Mouse (Mus musculus): Measurements from ENCODE around the gene Ambra1.

Gene Ambra1

GRCm38 (mm10) chr2:91939303-91939935, 209.5 kb downstream of the Ambra1 start:
- no peak for DNase-seq (ENCODE audit: low spot score)

DNA sequence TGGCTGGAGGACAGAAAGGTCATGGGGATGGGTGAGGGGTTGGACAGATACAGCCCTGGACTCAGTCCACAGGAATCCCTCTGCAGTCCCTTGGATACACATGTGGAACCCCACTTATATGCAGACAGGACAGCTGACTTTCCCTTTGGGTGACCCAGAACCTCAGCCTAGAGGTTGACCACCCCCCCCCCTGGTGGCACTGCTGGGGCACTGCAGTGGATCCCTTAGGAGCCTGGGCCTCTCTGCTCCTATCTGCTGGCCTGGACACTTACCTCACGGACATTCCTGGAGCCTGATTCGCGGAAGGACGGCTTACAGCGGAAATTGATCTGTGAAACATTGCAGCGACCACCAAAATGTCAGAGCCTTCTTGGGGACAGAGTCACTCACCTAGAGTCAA, 212.4 kb downstream of the Ambra1 start:
- no peak for DNase-seq (ENCODE audit: low spot score)

DNA sequence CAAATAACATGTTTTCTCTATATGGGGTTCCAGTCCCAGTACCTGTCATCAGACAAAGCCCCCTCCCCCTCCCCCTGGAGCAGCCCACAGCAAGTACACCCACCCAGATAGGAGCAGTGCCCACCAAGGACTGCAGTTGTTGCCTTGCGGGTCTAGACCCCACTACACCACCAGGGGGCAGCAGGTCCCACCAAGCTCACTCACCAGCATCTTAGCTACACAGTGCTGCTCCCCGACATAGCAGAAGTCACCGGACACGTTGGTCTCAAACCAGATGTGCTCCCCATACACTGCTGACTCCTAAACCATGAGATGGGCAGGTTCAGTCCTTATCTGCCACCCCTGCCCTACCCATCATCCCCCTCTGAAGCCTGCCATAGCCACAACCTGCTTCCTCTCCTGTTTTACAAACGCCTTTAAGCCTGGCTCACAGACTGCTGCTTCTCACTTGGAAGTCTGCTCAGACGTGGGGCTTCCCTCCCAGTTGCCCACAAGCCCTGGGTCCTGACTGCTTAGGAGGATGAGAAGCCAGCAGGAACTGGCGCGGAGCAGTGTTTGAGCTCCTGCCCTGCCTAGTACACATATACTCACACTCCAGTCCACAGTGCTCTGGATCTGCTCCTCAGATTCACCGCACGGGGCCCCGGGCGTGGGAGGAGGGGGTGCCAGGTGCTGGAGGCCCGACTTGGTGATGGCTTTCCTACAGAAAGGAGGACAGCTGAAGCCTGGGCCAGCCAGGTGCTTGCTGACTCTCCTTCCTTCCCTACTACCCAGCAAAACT, 214.4 kb downstream of the Ambra1 start:
- DNase-seq (ENCODE audit: low spot score) = no peak

DNA sequence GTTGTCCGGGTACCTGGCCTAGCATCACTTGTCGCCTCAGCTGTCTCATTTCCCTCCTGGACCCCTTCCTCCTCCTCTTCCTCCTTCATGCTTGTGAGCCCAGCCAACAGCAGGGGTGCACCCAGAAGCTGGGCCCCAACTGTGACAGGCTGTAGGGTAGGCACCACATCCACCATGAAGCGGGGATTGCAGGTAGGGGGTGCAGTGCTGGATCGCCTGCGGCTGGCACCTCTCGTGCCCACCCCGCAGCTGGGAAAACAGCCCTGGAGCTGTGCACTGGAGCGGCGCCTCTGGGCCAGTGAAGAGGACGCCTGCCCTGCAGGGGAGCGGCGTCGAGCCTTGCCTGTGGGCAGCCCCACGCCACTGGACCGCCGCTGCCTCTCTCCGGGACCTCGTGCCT, 215.5 kb downstream of the Ambra1 start, which contains the start of gene Gm9821:
Gene Gm9821 (plus strand): TSS at position 221 of the 400 bp plus-strand sequence.
- no peak for DNase-seq (ENCODE audit: low spot score)

- DNase-seq (ENCODE audit: low spot score) = no peak
Observed at GRCm38 (mm10) chr2:91946836-91947235, 216.9 kb downstream of the Ambra1 start.

DNA sequence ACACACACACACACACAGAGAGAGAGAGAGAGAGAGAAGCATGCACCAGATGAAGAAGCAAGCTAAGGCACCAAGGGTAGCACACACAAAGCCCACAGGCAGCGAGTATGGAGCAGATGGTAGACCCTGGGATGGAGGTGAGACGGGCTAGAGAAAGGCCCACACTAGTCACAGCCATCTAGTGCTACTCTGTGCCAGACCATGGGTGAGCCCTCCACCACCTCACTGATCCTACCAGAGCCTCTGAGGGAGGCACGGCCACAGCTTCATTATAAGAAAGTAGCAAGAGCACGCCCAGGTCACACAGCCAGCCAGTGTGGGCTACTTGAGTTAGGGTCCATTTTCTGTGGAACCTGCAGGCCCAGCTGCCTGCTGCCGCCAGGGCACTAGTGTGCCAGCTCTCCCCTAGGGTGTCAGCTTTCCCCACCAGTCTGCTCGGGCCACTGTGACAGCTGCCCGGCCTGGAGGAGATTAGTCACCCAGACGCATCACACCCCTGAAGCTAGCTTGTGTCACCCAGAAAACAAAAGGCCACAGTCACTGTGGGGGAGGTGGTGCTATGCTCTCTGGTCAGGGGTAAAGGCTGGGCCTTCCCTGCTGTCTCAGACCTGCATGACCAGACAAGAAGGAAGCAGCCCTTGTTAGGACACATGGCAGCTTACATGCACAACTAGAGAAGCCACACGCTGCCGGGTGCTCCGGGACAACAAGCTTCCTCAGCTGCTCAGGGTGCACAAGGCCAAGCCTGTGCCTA, 217.6 kb downstream of the Ambra1 start:
- DNase-seq (ENCODE audit: low spot score) = no peak

- no peak for DNase-seq (ENCODE audit: low spot score)
Observed at GRCm38 (mm10) chr2:91948151-91948509, 218.2 kb downstream of the Ambra1 start.

GRCm38 (mm10) chr2:91948792-91949241, 218.9 kb downstream of the Ambra1 start:
- DNase-seq (ENCODE audit: low spot score) = no peak

DNA sequence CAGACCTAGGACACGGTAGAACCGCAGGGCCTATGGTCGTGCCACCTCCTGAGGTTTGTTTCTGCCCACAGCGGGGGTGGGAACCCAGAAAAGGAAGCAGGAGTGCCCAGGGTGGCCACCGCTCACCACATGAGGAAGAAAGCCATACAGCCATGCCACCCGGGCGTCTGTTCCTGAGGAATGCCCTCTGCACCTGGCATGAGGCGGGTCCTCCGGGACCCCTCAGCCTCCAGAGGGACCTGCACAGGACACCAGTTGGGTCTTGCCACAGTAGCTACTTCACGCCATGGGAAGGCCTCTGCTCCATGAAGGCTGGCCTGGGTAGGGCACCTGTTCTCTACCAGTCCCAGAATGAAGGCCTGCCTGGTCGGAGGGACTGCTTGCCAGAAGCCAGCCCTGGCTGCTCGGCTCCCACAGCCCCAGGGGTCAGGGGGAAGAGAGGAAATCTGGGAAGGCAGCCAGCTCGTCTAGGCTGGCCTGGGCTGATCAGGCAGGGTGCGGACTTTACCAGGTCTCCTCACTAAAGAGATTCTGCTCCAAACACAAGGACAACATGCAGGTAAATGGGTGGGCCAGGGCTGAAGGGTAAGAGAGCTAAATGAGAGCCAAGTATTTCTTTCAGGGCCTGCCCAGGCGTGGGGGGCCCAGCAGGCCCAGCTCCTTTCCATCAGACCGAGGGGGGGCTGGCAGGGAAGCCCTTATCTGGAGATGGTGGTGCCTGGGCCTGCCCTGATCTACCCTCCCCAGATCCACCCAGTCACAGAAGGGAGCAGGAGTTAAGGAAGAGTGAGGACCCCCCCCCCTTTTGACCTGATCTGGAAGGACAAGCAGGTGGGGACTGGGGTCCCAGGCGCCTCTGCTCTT, 219.7 kb downstream of the Ambra1 start:
- no peak for DNase-seq (ENCODE audit: low spot score)

DNA sequence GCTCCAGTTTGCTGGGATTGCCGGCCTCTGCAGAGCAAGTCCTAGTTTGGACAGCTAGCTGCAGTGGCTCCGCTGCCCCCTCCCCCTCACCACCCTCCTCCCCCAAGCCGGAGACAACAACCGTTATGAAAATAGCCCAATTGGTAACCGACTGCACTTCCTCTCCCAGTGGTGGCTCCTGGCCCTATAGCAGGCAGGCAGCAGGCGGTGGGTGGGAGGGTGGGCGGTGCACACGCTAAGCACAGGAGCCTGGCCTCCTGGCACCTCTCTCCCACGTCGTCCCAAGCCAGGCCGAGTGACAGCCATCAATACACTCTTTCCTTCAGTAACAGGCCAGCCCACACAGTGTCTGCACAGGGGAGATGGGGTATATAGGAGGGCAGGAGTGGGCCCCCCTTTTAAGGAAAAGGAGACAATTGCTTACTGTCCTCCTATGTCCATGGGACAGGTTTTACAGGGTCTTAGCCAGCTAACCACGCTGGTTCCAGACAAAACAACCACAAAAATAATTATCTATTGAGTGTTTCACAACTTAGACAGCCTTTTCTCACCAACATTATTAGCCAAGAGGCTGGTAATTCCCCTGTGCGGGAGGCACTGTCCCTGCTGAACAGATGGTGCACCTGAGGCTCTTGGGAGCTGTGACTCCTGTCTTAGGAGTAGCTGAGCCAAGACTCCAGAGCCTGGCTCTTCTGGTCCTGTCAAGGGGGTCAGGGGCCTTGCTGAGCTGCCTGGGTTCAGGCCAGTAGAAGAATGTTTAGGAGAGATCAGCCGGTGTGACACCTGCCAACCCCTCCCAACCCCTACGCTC, 220.5 kb downstream of the Ambra1 start:
- no peak for DNase-seq (ENCODE audit: low spot score)

GRCm38 (mm10) chr2:91953825-91954224, 223.9 kb downstream of the Ambra1 start:
- DNase-seq (ENCODE audit: low spot score) = no peak

DNA sequence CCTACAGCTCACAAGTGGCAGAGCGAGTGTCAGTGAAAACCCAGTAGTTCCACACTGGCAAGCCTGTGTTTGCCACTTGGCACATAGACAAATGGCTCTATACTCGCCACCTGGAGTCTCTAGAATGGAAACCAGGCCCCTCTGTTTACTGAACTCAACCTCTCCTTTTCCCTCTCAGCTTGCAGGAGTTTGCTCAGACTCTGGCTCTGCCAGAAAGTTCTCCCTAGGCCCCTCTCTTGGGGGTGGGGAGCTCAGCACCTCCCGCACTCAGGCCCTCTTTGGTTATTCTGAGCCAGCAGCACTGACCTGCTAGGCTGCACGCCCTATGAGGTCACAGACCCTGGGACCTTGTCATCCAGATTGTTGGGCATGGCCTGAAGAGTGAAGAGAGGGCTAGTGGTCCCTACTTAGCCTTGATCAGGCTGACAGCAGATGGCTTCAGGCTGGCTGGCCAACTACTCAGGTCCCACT, 225.2 kb downstream of the Ambra1 start:
- no peak for DNase-seq (ENCODE audit: low spot score)

DNA sequence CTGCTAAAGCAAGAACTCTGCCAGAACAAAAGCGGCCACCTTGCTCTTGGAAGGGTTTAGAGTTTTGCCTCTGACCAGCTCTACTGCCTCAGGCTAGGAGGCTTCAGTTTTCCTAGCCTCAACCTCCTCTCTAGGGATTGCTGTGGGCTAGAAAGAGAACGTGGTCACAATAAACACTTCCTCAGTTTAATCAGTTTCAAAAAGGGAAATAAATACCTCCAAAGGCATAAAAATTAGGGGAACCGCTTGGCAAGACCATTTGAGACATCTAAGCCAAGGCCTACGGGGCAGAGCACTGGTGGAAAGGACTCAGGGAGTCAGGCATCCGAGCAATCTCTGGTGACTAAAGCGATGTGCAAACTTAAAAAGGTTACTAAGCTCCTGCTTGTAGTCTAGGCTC, 225.9 kb downstream of the Ambra1 start:
- no peak for DNase-seq (ENCODE audit: low spot score)

GRCm38 (mm10) chr2:91957096-91957495, 227.2 kb downstream of the Ambra1 start:
- DNase-seq (ENCODE audit: low spot score) = no peak

- no peak for DNase-seq (ENCODE audit: low spot score)
Observed at GRCm38 (mm10) chr2:91958049-91958448, 228.1 kb downstream of the Ambra1 start.

- DNase-seq (ENCODE audit: low spot score) = no peak
Observed at GRCm38 (mm10) chr2:91958701-91959457, 228.9 kb downstream of the Ambra1 start.

DNA sequence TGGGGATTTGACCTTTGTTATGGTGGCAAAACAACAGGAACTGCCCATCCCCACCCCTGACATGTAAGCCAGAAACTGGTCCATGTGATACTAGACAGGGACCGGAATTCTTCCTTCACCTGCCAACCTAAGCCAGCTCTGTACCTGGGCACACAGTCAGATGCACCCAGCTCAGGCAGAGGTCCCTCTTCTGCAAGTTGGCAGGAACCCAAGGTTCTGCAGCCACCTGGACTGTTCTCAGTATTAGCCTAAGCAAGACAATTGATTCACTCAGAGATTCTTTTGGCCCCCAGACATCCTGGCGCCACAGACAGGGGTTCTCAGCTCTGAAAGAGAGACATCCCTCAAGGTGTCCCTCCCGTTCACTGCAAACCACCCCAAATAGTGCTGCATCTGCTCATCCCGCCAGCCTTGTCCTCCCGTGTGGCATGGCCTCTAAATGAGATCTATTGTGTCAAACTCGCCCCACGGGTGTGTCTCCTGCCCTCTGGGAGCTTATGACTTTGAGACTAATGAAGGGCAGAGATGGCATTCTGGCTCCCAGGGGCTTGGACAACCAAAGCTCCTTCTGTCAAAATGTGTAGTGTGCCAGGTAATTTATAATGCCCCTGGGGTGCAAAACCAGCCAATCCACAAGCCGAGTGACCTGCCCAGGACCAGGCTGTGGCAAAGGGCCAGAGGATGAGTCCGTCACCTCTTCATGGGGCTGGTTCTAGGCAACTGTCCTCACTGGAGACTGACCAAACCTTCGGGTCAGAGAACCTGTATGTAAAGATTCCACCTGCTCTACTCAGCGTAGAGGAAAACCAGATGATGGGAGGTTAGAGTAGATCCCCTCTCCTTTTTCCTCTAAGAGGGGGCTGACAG, 229.8 kb downstream of the Ambra1 start:
- no peak for DNase-seq (ENCODE audit: low spot score)

- DNase-seq (ENCODE audit: low spot score) = no peak
Observed at GRCm38 (mm10) chr2:91960459-91960858, 230.5 kb downstream of the Ambra1 start.

Measured in urinary bladder, postnatal 10 days (tissue).